ENCODE assay signal across 28 mouse cellular contexts in the genomic region with DNA sequence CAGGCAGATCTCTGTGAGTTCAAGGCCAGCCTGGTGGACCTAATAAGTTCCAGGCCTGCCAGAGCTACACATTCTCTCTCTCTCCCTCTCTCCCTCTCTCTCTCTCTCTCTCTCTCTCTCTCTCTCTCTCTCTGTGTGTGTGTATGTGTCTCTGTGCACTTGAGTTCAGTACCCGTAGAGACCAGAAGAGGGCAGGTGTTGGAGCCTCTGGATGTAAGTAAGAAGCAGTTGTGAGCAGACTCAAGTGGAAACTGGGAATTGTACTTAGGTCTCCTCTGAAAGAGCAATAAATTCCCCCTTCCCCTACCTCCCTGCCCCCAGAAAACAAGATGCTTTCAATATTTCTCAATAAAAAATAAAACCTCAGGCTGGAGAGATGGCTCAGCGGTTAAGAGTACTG. TPM values are rescaled to one million over a fixed set of nuclear protein-coding genes. Genes with fewer than 3 reads are reported as not detected.
DNase-seq lines count a peak whose midpoint lies in the region; ATAC-seq and TF ChIP-seq lines count a peak whose summit lies in the region.
"Had no signal": no experiment of that assay in that cellular context is flagged by ENCODE, and none has a peak within 500 bp of the region (broad histone marks: within the 10 kb centered on the region; RNA-seq: fewer than 3 reads in every experiment).

No protein-coding gene starts in this region.

- H3K27me3 ChIP-seq in liver, embryonic 14.5 days (ENCODE audit: control insufficient read depth, insufficient read depth, low read length) = no peaks in the 10 kb centered on the region
- H3K27me3 ChIP-seq: embryonic facial prominence, embryonic 13.5 days; forebrain, embryonic 13.5 days; heart, embryonic 12.5 days; kidney, embryonic 15.5 days; limb, embryonic 15.5 days; stomach, embryonic 15.5 days had no signal

- peak; percentile 18 for DNase-seq in CD4-positive, CD25-positive, alpha-beta regulatory T cell, adult 2 months (ENCODE audit: low read depth, low spot score)
- no peak for DNase-seq in liver, embryonic 14.5 days (ENCODE audit: low read depth in 3 of 3, low spot score in 3 of 3)
- DNase-seq in liver = no peak
- DNase-seq in ES-CJ7 (ENCODE audit: low read depth, low spot score) = peak; percentile 72
- no peak for DNase-seq in left cerebral cortex, adult 18-20 months (ENCODE audit: low spot score in 2 of 2)
- DNase-seq: adrenal gland, postnatal 36 days; cerebellum, adult 18-20 months; cerebellum, postnatal 10 days; gastrocnemius, postnatal 36 days; heart, adult 2 months; kidney, adult 18-20 months; kidney, postnatal 25 days; lung, adult 2 months; lung, postnatal 36 days; midbrain, embryonic 14.5 days; retina, postnatal 1 day; right cerebral cortex, postnatal 14 days had no signal

- no peak overlapping the region for H3K4me2 ChIP-seq in liver, embryonic 14.5 days (ENCODE audit: low read depth)
- H3K4me2 ChIP-seq: embryonic facial prominence, embryonic 13.5 days; forebrain, embryonic 13.5 days; heart, embryonic 12.5 days; hindbrain, embryonic 14.5 days; kidney, embryonic 15.5 days; limb, embryonic 15.5 days; stomach, embryonic 15.5 days had no signal

- H3K27ac ChIP-seq in liver, embryonic 14.5 days = no peak overlapping the region
- H3K27ac ChIP-seq: embryonic facial prominence, embryonic 13.5 days; forebrain, embryonic 13.5 days; heart, adult 2 months; hindbrain, embryonic 14.5 days; kidney, embryonic 15.5 days; limb, embryonic 10.5 days; limb, embryonic 15.5 days; stomach, embryonic 15.5 days had no signal

- H3K36me3 ChIP-seq in liver, embryonic 14.5 days (replicated peaks; ENCODE audit: control insufficient read depth, insufficient read depth, low read depth) = peaks cover 17% of the 10 kb centered on the region

- no peak overlapping the region for H3K9ac ChIP-seq in liver, embryonic 14.5 days (replicated peaks)
- H3K9ac ChIP-seq: embryonic facial prominence, embryonic 13.5 days; forebrain, embryonic 13.5 days; heart, embryonic 12.5 days; hindbrain, embryonic 14.5 days; kidney, embryonic 15.5 days; limb, embryonic 15.5 days; stomach, embryonic 15.5 days had no signal

- H3K4me1 ChIP-seq in liver, embryonic 14.5 days (replicated peaks; ENCODE audit: control insufficient read depth in 2 of 2, insufficient read depth in 2 of 2, low read length in 1 of 2) = peaks cover 0 to 6% of the 10 kb centered on the region in 2 experiments; a peak in 2 of 4 replicates
- H3K4me1 ChIP-seq: embryonic facial prominence, embryonic 13.5 days; forebrain, embryonic 13.5 days; kidney, embryonic 15.5 days; limb, embryonic 10.5 days; limb, embryonic 15.5 days; stomach, embryonic 15.5 days had no signal

- no peaks in the 10 kb centered on the region for H3K9me3 ChIP-seq in liver, embryonic 14.5 days (ENCODE audit: control insufficient read depth, low read length)
- H3K9me3 ChIP-seq: embryonic facial prominence, embryonic 13.5 days; forebrain, embryonic 13.5 days; heart, embryonic 12.5 days; kidney, embryonic 15.5 days; limb, embryonic 10.5 days; limb, embryonic 15.5 days; stomach, embryonic 15.5 days had no signal

- peak; percentile 28; the same call in 1 of the 2 replicates for TF ChIP-seq CTCF in liver, embryonic 14.5 days (IDR thresholded peaks at IDR 0.05; ENCODE audit: low read depth)

- H3K4me3 ChIP-seq in liver, embryonic 14.5 days (ENCODE audit: insufficient read depth in 1 of 2, low read depth in 2 of 2, low read length in 2 of 2) = no peak overlapping the region
- H3K4me3 ChIP-seq: embryonic facial prominence, embryonic 13.5 days; forebrain, embryonic 13.5 days; heart, adult 2 months; heart, embryonic 12.5 days; kidney, embryonic 15.5 days; limb, embryonic 10.5 days; limb, embryonic 15.5 days; stomach, embryonic 15.5 days had no signal

- 71% methylated on average over 2 of the region's 2 CpGs for WGBS in liver, embryonic 14.5 days (ENCODE audit: insufficient replicate concordance)

- ATAC-seq in CD4-positive, CD25-positive, alpha-beta regulatory T cell, adult 4 months = no peak
- ATAC-seq in liver, embryonic 14.5 days (ENCODE audit: insufficient read depth) = no peak
- ATAC-seq in erythroblast, adult 5-6 weeks (replicated peaks; ENCODE audit: low FRiP score, poor library complexity, severe bottlenecking) = 0 out of 2 replicates have a peak, but pooled peaks have one; percentile 46
- ATAC-seq in granulocyte monocyte progenitor cell, adult 5-6 weeks (replicated peaks; ENCODE audit: poor library complexity, severe bottlenecking) = no peak
- ATAC-seq: forebrain, embryonic 13.5 days had no signal

- no peak for TF ChIP-seq EP300 in liver, embryonic 14.5 days (IDR thresholded peaks at IDR 0.05; ENCODE audit: low read depth)

RNA-seq across cellular contexts. Expression of gene Atp5g3, which starts 7.6 kb away (rescaled TPM):
- polyA plus RNA-seq in CD4-positive, CD25-positive, alpha-beta regulatory T cell, adult 4 months (2017; shearing (Covaris generic)) = 100 to 1,000 TPM; 324 to 345 TPM
- polyA plus RNA-seq in liver, embryonic 14.5 days (2012; rRNA removed) = 363 and 406 TPM in 2 replicates
- 732 and 769 TPM in 2 replicates for polyA plus RNA-seq in liver, embryonic 14.5 days (2014; fragmentation: Nextera tagmentation; extraction: Ambion mirVana)
- total RNA-seq in erythroblast, adult 5-6 weeks (2015; ENCODE audit: low replicate concordance) = 202 and 209 TPM in 2 replicates
- 33.8 and 49.8 TPM in 2 replicates for total RNA-seq in erythroblast, adult 5-6 weeks (2017; ENCODE audit: low replicate concordance)
- total RNA-seq in left cerebral cortex, adult 18-20 months (2021) = 100 to 1,000 TPM; 532 to 549 TPM
- total RNA-seq in granulocyte monocyte progenitor cell, adult 5-6 weeks (2014; fragmentation: Nextera tagmentation) = 920 and 947 TPM in 2 replicates
- 149 and 176 TPM in 2 replicates for total RNA-seq in granulocyte monocyte progenitor cell, adult 5-6 weeks (2017)

RNA-seq across cellular contexts. Expression of gene Atf2, which starts 11.1 kb away (rescaled TPM):
- polyA plus RNA-seq in CD4-positive, CD25-positive, alpha-beta regulatory T cell, adult 4 months (2017; shearing (Covaris generic)) = 10 to 100 TPM; 58.6 to 77.9 TPM
- polyA plus RNA-seq in liver, embryonic 14.5 days (2012; rRNA removed) = 5.9 and 8.2 TPM in 2 replicates
- polyA plus RNA-seq in liver, embryonic 14.5 days (2014; fragmentation: Nextera tagmentation; extraction: Ambion mirVana) = 13.0 and 14.6 TPM in 2 replicates
- total RNA-seq in erythroblast, adult 5-6 weeks (2015; ENCODE audit: low replicate concordance) = 90.5 and 111 TPM in 2 replicates
- total RNA-seq in erythroblast, adult 5-6 weeks (2017; ENCODE audit: low replicate concordance) = 74.7 and 81.4 TPM in 2 replicates
- 100 to 1,000 TPM; 163 to 182 TPM for total RNA-seq in left cerebral cortex, adult 18-20 months (2021)
- total RNA-seq in granulocyte monocyte progenitor cell, adult 5-6 weeks (2014; fragmentation: Nextera tagmentation) = 70.3 and 88.3 TPM in 2 replicates
- total RNA-seq in granulocyte monocyte progenitor cell, adult 5-6 weeks (2017) = 56.9 and 58.9 TPM in 2 replicates

Comparison
In these comparisons a context has a peak if more than half of its experiments do, and no peak if none do; other contexts are left out.
1. DNase-seq: peak in CD4-positive, CD25-positive, alpha-beta regulatory T cell, adult 2 months (single experiment) and ES-CJ7 (single experiment); none in liver, embryonic 14.5 days (0 of 3), liver (single experiment) and left cerebral cortex, adult 18-20 months (0 of 2).